Mouse (Mus musculus) hindbrain, embryonic 15.5 days (tissue): ENCODE results near the gene Sorbs2. TPM values are rescaled to one million over a fixed set of nuclear protein-coding genes. Genes with fewer than 3 reads are reported as not detected.

ENCODE experiments used
- ATAC-seq: fragments of 200-750 bp; cut with Nextera tagmentation; 2 replicates; pipeline ENCODE4 v1.8.0; 2017; ENCODE audit warnings: low read depth, moderate number of reproducible peaks, moderate TSS enrichment; ENCODE audit not compliant: low FRiP score
- H3K27ac ChIP-seq: fragments of 300-500 bp; sonication (generic); replicated peaks from 2 replicates; pipeline ENCODE4 v1.5.1; 2015; ENCODE audit warnings: mild to moderate bottlenecking, inconsistent platforms
- H3K27me3 ChIP-seq: fragments of 300-500 bp; sonication (generic); 2 replicates; pipeline ENCODE4 v1.6.1; 2015; ENCODE audit warnings: control low read depth, inconsistent platforms
- H3K36me3 ChIP-seq: fragments of 300-500 bp; sonication (generic); 2 replicates; pipeline ENCODE4 v1.6.1; 2015; ENCODE audit warnings: control low read depth, inconsistent platforms
- H3K4me1 ChIP-seq: fragments of 300-500 bp; sonication (generic); replicated peaks from 2 replicates; pipeline ENCODE4 v1.6.1; 2015; ENCODE audit warnings: control low read depth, inconsistent platforms
- H3K4me2 ChIP-seq: fragments of 300-500 bp; sonication (generic); 2 replicates; pipeline ENCODE4 v1.6.1; 2015; ENCODE audit warnings: moderate library complexity, mild to moderate bottlenecking, inconsistent platforms
- H3K4me3 ChIP-seq: fragments of 300-500 bp; sonication (generic); 2 replicates; pipeline ENCODE4 v1.5.1; 2015; ENCODE audit warnings: mild to moderate bottlenecking, inconsistent platforms
- H3K9ac ChIP-seq: fragments of 300-500 bp; sonication (generic); 2 replicates; pipeline ENCODE4 v1.6.1; 2015; ENCODE audit warnings: inconsistent platforms
- H3K9me3 ChIP-seq: fragments of 300-500 bp; sonication (generic); 2 replicates; pipeline ENCODE4 v1.6.1; 2016; ENCODE audit warnings: control low read depth, inconsistent platforms
- WGBS: fragments of 180-500 bp; shearing (Covaris S2); methylation state at CpG from one replicate; pipeline ENCODE4 v1.1.7; 2015; 5-methylcytosine and 5-hydroxymethylcytosine counted together
- polyA plus RNA-seq: library from polyadenylated mRNA; unstranded; fragments of >200 nt; fragmentation: Nextera tagmentation; extraction: Ambion mirVana; gene quantifications from 2 replicates; pipeline ENCODE4 v1.2.1, GENCODE M21; 2015

The Sorbs2 gene
- polyA plus RNA-seq, 1 experiment from 2014 or later: 54.5 TPM

GRCm38 (mm10) chr8:45527708-45528107 lies 20.1 kb downstream of the Sorbs2 start:
- no peaks in the 10 kb centered on the region for H3K27me3 ChIP-seq
- H3K9ac ChIP-seq: no peak overlapping the region
- no peak for ATAC-seq
- WGBS: 74% methylated on average over 2 of the region's 2 CpGs
- H3K4me1 ChIP-seq: no peaks in the 10 kb centered on the region
- H3K36me3 ChIP-seq: no peaks in the 10 kb centered on the region
- no peak overlapping the region for H3K4me2 ChIP-seq
- no peak overlapping the region for H3K4me3 ChIP-seq
- H3K9me3 ChIP-seq: no peaks in the 10 kb centered on the region
- H3K27ac ChIP-seq: no peak overlapping the region

GRCm38 (mm10) chr8:45528890-45529289 lies 21.3 kb downstream of the Sorbs2 start:
- no peak overlapping the region for H3K27ac ChIP-seq
- no peaks in the 10 kb centered on the region for H3K27me3 ChIP-seq
- H3K9me3 ChIP-seq: no peaks in the 10 kb centered on the region
- 74% methylated on average over 2 of the region's 2 CpGs for WGBS
- no peak overlapping the region for H3K4me3 ChIP-seq
- H3K36me3 ChIP-seq: no peaks in the 10 kb centered on the region
- no peak overlapping the region for H3K9ac ChIP-seq
- H3K4me1 ChIP-seq: no peaks in the 10 kb centered on the region
- H3K4me2 ChIP-seq: no peak overlapping the region
- no peak for ATAC-seq

GRCm38 (mm10) chr8:45536578-45536977 lies 29.0 kb downstream of the Sorbs2 start:
- WGBS: 91% methylated on average over 9 of the region's 9 CpGs
- no peak overlapping the region for H3K4me2 ChIP-seq
- ATAC-seq: no peak
- no peaks in the 10 kb centered on the region for H3K9me3 ChIP-seq
- H3K36me3 ChIP-seq: no peaks in the 10 kb centered on the region
- H3K9ac ChIP-seq: no peak overlapping the region
- no peak overlapping the region for H3K27ac ChIP-seq
- 0 out of 2 replicates have a peak, but pooled peaks cover 4% of the 10 kb centered on the region for H3K4me1 ChIP-seq
- no peak overlapping the region for H3K4me3 ChIP-seq
- H3K27me3 ChIP-seq: no peaks in the 10 kb centered on the region

- Histone ChIP-seq H3K36me3 (no peaks in the 10 kb centered on the region), H3K9ac (no peak overlapping the region), H3K4me2 (no peak overlapping the region), H3K4me1 (0 out of 2 replicates have a peak, but pooled peaks cover 4% of the 10 kb centered on the region), H3K9me3 (no peaks in the 10 kb centered on the region), H3K27ac (no peak overlapping the region), H3K4me3 (no peak overlapping the region), H3K27me3 (no peaks in the 10 kb centered on the region)
- ATAC-seq: no peak
- 61% methylated on average over 5 of the region's 5 CpGs for WGBS
These were observed 32.9 kb downstream of the Sorbs2 start for GRCm38 (mm10) chr8:45540513-45540912.

GRCm38 (mm10) chr8:45552175-45552574 lies 44.6 kb downstream of the Sorbs2 start:
- Histone ChIP-seq H3K36me3 (peaks cover 2% of the 10 kb centered on the region; the same call in 1 of the 2 replicates), H3K4me2 (no peak overlapping the region), H3K4me1 (no peaks in the 10 kb centered on the region), H3K4me3 (no peak overlapping the region), H3K9ac (no peak overlapping the region), H3K9me3 (no peaks in the 10 kb centered on the region), H3K27me3 (no peaks in the 10 kb centered on the region), H3K27ac (no peak overlapping the region)
- ATAC-seq: no peak
- WGBS: 72% methylated on average over 3 of the region's 3 CpGs

GRCm38 (mm10) chr8:45554627-45555026 lies 47.0 kb downstream of the Sorbs2 start:
- 74% methylated on average over 4 of the region's 4 CpGs for WGBS
- H3K4me1 ChIP-seq: peaks cover 8% of the 10 kb centered on the region
- no peak overlapping the region for H3K9ac ChIP-seq
- no peak for ATAC-seq
- H3K27me3 ChIP-seq: no peaks in the 10 kb centered on the region
- no peak overlapping the region for H3K4me3 ChIP-seq
- no peaks in the 10 kb centered on the region for H3K9me3 ChIP-seq
- no peak overlapping the region for H3K27ac ChIP-seq
- peaks cover 2% of the 10 kb centered on the region; the same call in 1 of the 2 replicates for H3K36me3 ChIP-seq
- H3K4me2 ChIP-seq: no peak overlapping the region

GRCm38 (mm10) chr8:45557936-45558335 lies 50.3 kb downstream of the Sorbs2 start:
- no peak overlapping the region for H3K4me2 ChIP-seq
- WGBS: 12% methylated on average over 3 of the region's 3 CpGs

GRCm38 (mm10) chr8:45558426-45558825 lies 50.8 kb downstream of the Sorbs2 start:
- no peak for ATAC-seq
- no peak overlapping the region for H3K4me2 ChIP-seq
- 0 out of 2 replicates have a peak overlapping the region, but pooled peaks have one; percentile 30 for H3K27ac ChIP-seq
- H3K4me3 ChIP-seq: no peak overlapping the region
- no peak overlapping the region for H3K9ac ChIP-seq
- H3K27me3 ChIP-seq: no peaks in the 10 kb centered on the region
- 40% methylated on average over 5 of the region's 5 CpGs for WGBS
- H3K9me3 ChIP-seq: no peaks in the 10 kb centered on the region
- H3K4me1 ChIP-seq: peaks cover 8% of the 10 kb centered on the region
- H3K36me3 ChIP-seq: no peaks in the 10 kb centered on the region

More at GRCm38 (mm10) chr8:45557936-45558335, 50.3 kb downstream of the Sorbs2 start:
- Histone ChIP-seq H3K4me1 (peaks cover 8% of the 10 kb centered on the region), H3K4me3 (no peak overlapping the region), H3K9me3 (no peaks in the 10 kb centered on the region), H3K9ac (no peak overlapping the region), H3K27ac (no peak overlapping the region; the same call in 1 of the 2 replicates), H3K27me3 (no peaks in the 10 kb centered on the region), H3K36me3 (no peaks in the 10 kb centered on the region)
- ATAC-seq: peak; percentile 89

GRCm38 (mm10) chr8:45559176-45559820 lies 51.7 kb downstream of the Sorbs2 start:
- Histone ChIP-seq H3K4me2 (no peak overlapping the region), H3K9ac (no peak overlapping the region), H3K27ac (no peak overlapping the region), H3K36me3 (no peaks in the 10 kb centered on the region), H3K4me1 (peaks cover 8% of the 10 kb centered on the region), H3K27me3 (no peaks in the 10 kb centered on the region), H3K4me3 (no peak overlapping the region), H3K9me3 (no peaks in the 10 kb centered on the region)
- WGBS: 70% methylated on average over 6 of the region's 6 CpGs
- ATAC-seq: no peak

GRCm38 (mm10) chr8:45565189-45565588 lies 57.6 kb downstream of the Sorbs2 start:
- Histone ChIP-seq H3K36me3 (no peaks in the 10 kb centered on the region), H3K9me3 (peaks cover 6% of the 10 kb centered on the region; the same call in 1 of the 2 replicates), H3K27ac (no peak overlapping the region), H3K27me3 (no peaks in the 10 kb centered on the region), H3K4me2 (no peak overlapping the region), H3K9ac (no peak overlapping the region), H3K4me1 (no peaks in the 10 kb centered on the region), H3K4me3 (no peak overlapping the region)
- no peak for ATAC-seq
- WGBS: 88% methylated on average over 1 of the region's 1 CpGs

GRCm38 (mm10) chr8:45570117-45570516 lies 62.5 kb downstream of the Sorbs2 start:
- no peaks in the 10 kb centered on the region for H3K36me3 ChIP-seq
- ATAC-seq: no peak
- 81% methylated on average over 4 of the region's 4 CpGs for WGBS
- peaks cover 6% of the 10 kb centered on the region; the same call in 1 of the 2 replicates for H3K9me3 ChIP-seq
- H3K27me3 ChIP-seq: no peaks in the 10 kb centered on the region
- H3K9ac ChIP-seq: no peak overlapping the region
- H3K27ac ChIP-seq: no peak overlapping the region
- no peak overlapping the region for H3K4me2 ChIP-seq
- no peak overlapping the region for H3K4me3 ChIP-seq
- no peaks in the 10 kb centered on the region for H3K4me1 ChIP-seq

- no peaks in the 10 kb centered on the region for H3K4me1 ChIP-seq
- H3K4me2 ChIP-seq: no peak overlapping the region
- H3K9ac ChIP-seq: no peak overlapping the region
- H3K27ac ChIP-seq: no peak overlapping the region
- no peaks in the 10 kb centered on the region for H3K9me3 ChIP-seq
- no peaks in the 10 kb centered on the region for H3K27me3 ChIP-seq
- H3K36me3 ChIP-seq: no peaks in the 10 kb centered on the region
- 81% methylated on average over 7 of the region's 7 CpGs for WGBS
- no peak; the same call in 1 of the 2 replicates for ATAC-seq
- H3K4me3 ChIP-seq: no peak overlapping the region
These were observed 72.3 kb downstream of the Sorbs2 start for GRCm38 (mm10) chr8:45579714-45580543.
